Mouse (Mus musculus) heart, postnatal 10 days (tissue): ENCODE measurements around the gene Cd59a. TPM values are rescaled to one million over a fixed set of nuclear protein-coding genes. Genes with fewer than 3 reads are reported as not detected.
"Not testable (repeated sequence)": the region's sequence is repeated elsewhere in the genome, so short reads cannot be mapped to it uniquely, and the experiment has no call there.

Experiments
- DNase-seq, 2 experiments: peaks; one replicate each; pipeline ENCODE4 v3.0.0; 2021
- intact Hi-C: fragments of 180-260 bp; cut with DNase I; formaldehyde crosslinking; loops from one replicate; pipeline ENCODE4 v1.15.1; 2025
- total RNA-seq, 2 experiments: library from RNA; stranded (reverse); gene quantifications; 2 replicates each; pipeline ENCODE4 v1.2.3; 2021

The Cd59a gene
- total RNA-seq, 2 experiments from 2014 or later: 33.9 to 35.6 TPM

- no peak for DNase-seq
- intact Hi-C loops: no loop called here
Observed at GRCm38 (mm10) chr2:104099946-104100345, 4.3 kb downstream of the Cd59a start.

GRCm38 (mm10) chr2:104104800-104105199 is 9.2 kb downstream of the Cd59a start:
- DNase-seq: no peak
- intact Hi-C loops: no loop called here

GRCm38 (mm10) chr2:104109021-104109420 is 13.4 kb downstream of the Cd59a start:
- intact Hi-C loops, DNase-seq: not testable (repeated sequence)

- intact Hi-C loops: no loop called here
- DNase-seq: no peak
Observed at GRCm38 (mm10) chr2:104109528-104109927, 13.9 kb downstream of the Cd59a start.

- intact Hi-C loops: no loop called here
- no peak for DNase-seq
Observed at GRCm38 (mm10) chr2:104110031-104110430, 14.4 kb downstream of the Cd59a start.

GRCm38 (mm10) chr2:104111170-104111797 is 15.7 kb downstream of the Cd59a start:
- intact Hi-C loops, DNase-seq: not testable (repeated sequence)

GRCm38 (mm10) chr2:104113563-104113962 is 18.0 kb downstream of the Cd59a start:
- DNase-seq, intact Hi-C loops: not testable (repeated sequence)

- intact Hi-C loops: no loop called here
- DNase-seq: no peak
Observed at GRCm38 (mm10) chr2:104114898-104115297, 19.3 kb downstream of the Cd59a start.

GRCm38 (mm10) chr2:104117173-104117572 is 21.6 kb downstream of the Cd59a start:
- intact Hi-C loops, DNase-seq: not testable (repeated sequence)

- no peak for DNase-seq
- intact Hi-C loops: no loop called here
Observed at GRCm38 (mm10) chr2:104119097-104119496, 23.5 kb downstream of the Cd59a start.

GRCm38 (mm10) chr2:104120312-104120711 is 24.7 kb downstream of the Cd59a start:
- intact Hi-C loops: loop anchor here (2.0 to 5.0 kb wide), 2 partner anchors 38 to 86 kb away; no protein-coding TSS in a partner anchor
- DNase-seq: peak; percentile 49 to 50

GRCm38 (mm10) chr2:104121681-104122504 is 26.3 kb downstream of the Cd59a start:
- intact Hi-C loops: loop anchor here (2.0 to 5.0 kb wide), 2 partner anchors 40 to 87 kb away; no protein-coding TSS in a partner anchor
- no peak for DNase-seq

- peak; percentile 95 to 96 for DNase-seq
- intact Hi-C loops: loop anchor here (5.0 kb wide), 1 partner anchor 40 kb away; no protein-coding TSS in a partner anchor
Observed at GRCm38 (mm10) chr2:104122505-104123378, 27.1 kb downstream of the Cd59a start, which contains the start of gene A930018P22Rik. TSS of gene A930018P22Rik (plus strand) at chr2:104122769.

GRCm38 (mm10) chr2:104123540-104123939 is 27.9 kb downstream of the Cd59a start:
- intact Hi-C loops: loop anchor here (5.0 kb wide), 1 partner anchor 41 kb away; no protein-coding TSS in a partner anchor
- DNase-seq: no peak

- no peak for DNase-seq
- intact Hi-C loops: loop anchor here (5.0 kb wide), 1 partner anchor 42 kb away; no protein-coding TSS in a partner anchor
Observed at GRCm38 (mm10) chr2:104124071-104124470, 28.5 kb downstream of the Cd59a start.

- no peak for DNase-seq
- intact Hi-C loops: no loop called here
Observed at GRCm38 (mm10) chr2:104128803-104129531, 33.4 kb downstream of the Cd59a start.

GRCm38 (mm10) chr2:104130165-104130564 is 34.6 kb downstream of the Cd59a start:
- intact Hi-C loops: loop anchor here (5.0 to 10.0 kb wide), 2 partner anchors 457 to 545 kb away; no protein-coding TSS in a partner anchor
- DNase-seq: no peak

- peak; percentile 41 to 56 for DNase-seq
- intact Hi-C loops: loop anchor here (5.0 to 10.0 kb wide), 2 partner anchors 456 to 544 kb away; no protein-coding TSS in a partner anchor
Observed at GRCm38 (mm10) chr2:104130969-104131368, 35.4 kb downstream of the Cd59a start.

- intact Hi-C loops: loop anchor here (5.0 to 10.0 kb wide), 2 partner anchors 455 to 542 kb away; no protein-coding TSS in a partner anchor
- no peak for DNase-seq
Observed at GRCm38 (mm10) chr2:104132266-104132859, 36.8 kb downstream of the Cd59a start.
